In genomic region chr15:85166433-85166933, GRCm38 (mm10) we compare ENCODE assay signal across 10 mouse cellular contexts. TPM values are rescaled to one million over a fixed set of nuclear protein-coding genes. Genes with fewer than 3 reads are reported as not detected.
DNase-seq lines count a peak whose midpoint lies in the region; ATAC-seq lines count a peak whose summit lies in the region.
"Had no signal": no experiment of that assay in that cellular context is flagged by ENCODE, and none has a peak within 500 bp of the region (broad histone marks: within the 10 kb centered on the region; RNA-seq: fewer than 3 reads in every experiment).

No protein-coding gene starts in this region.

- WGBS in kidney, embryonic 16.5 days, result 52% methylated on average over 11 of the region's 11 CpGs
- 18% methylated on average over 11 of the region's 11 CpGs for WGBS in hindbrain, embryonic 14.5 days
- WGBS in neural tube, embryonic 13.5 days, result 17% methylated on average over 11 of the region's 11 CpGs
- WGBS in liver, embryonic 12.5 days (ENCODE audit: insufficient replicate concordance), result 41% methylated on average over 11 of the region's 11 CpGs

- ATAC-seq in kidney, embryonic 16.5 days (ENCODE audit: low FRiP score, low TSS enrichment), result no peak
- no peak; the same call in 1 of the 2 replicates for ATAC-seq in hindbrain, embryonic 14.5 days (ENCODE audit: low FRiP score)
- no peak; the same call in 1 of the 2 replicates for ATAC-seq in neural tube, embryonic 13.5 days (ENCODE audit: low read depth)
- ATAC-seq in liver, embryonic 12.5 days, result no peak

- H3K27me3 ChIP-seq in kidney, embryonic 16.5 days (ENCODE audit: insufficient read depth, low read length), result no peaks in the 10 kb centered on the region
- H3K27me3 ChIP-seq in hindbrain, embryonic 14.5 days (ENCODE audit: control insufficient read depth, insufficient read depth, low read length), result no peaks in the 10 kb centered on the region
- no peaks in the 10 kb centered on the region for H3K27me3 ChIP-seq in neural tube, embryonic 13.5 days
- H3K27me3 ChIP-seq in liver, embryonic 12.5 days (replicated peaks), result no peaks in the 10 kb centered on the region

- no peak overlapping the region for H3K4me3 ChIP-seq in kidney, embryonic 16.5 days (ENCODE audit: low read length)
- no peak overlapping the region for H3K4me3 ChIP-seq in hindbrain, embryonic 14.5 days (replicated peaks; ENCODE audit: low read length)
- no peak overlapping the region for H3K4me3 ChIP-seq in neural tube, embryonic 13.5 days
- H3K4me3 ChIP-seq in liver, embryonic 12.5 days, result no peak overlapping the region

- H3K9me3 ChIP-seq in kidney, embryonic 16.5 days (ENCODE audit: low read length), result no peaks in the 10 kb centered on the region
- no peaks in the 10 kb centered on the region for H3K9me3 ChIP-seq in hindbrain, embryonic 14.5 days (ENCODE audit: control insufficient read depth, low read length)
- H3K9me3 ChIP-seq in neural tube, embryonic 13.5 days, result no peaks in the 10 kb centered on the region
- H3K9me3 ChIP-seq in liver, embryonic 12.5 days (replicated peaks), result no peaks in the 10 kb centered on the region

- H3K36me3 ChIP-seq in kidney, embryonic 16.5 days (ENCODE audit: insufficient read depth, low read length), result no peaks in the 10 kb centered on the region
- no peaks in the 10 kb centered on the region for H3K36me3 ChIP-seq in hindbrain, embryonic 14.5 days (replicated peaks; ENCODE audit: control insufficient read depth, insufficient read depth)
- no peaks in the 10 kb centered on the region for H3K36me3 ChIP-seq in neural tube, embryonic 13.5 days
- H3K36me3 ChIP-seq in liver, embryonic 12.5 days, result no peaks in the 10 kb centered on the region

- DNase-seq in kidney, adult 11 months, result no peak
- DNase-seq in embryo, embryonic 11.5 days (ENCODE audit: low read depth, low spot score), result peak; percentile 45
- DNase-seq in hindbrain, embryonic 14.5 days (ENCODE audit: low spot score), result peak; percentile 41
- DNase-seq in cerebellum, adult 11 months, result no peak
- no peak for DNase-seq in layer of hippocampus, postnatal 25 days (ENCODE audit: extremely low spot score in 1 of 2, low spot score in 1 of 2)
- DNase-seq: heart, adult 11 months; kidney, postnatal 36 days had no signal

- H3K9ac ChIP-seq in kidney, embryonic 16.5 days (replicated peaks; ENCODE audit: low read length), result no peak overlapping the region; the same call in 1 of the 2 replicates
- H3K9ac ChIP-seq in hindbrain, embryonic 14.5 days, result peak overlapping the region; percentile 37; the same call in 1 of the 2 replicates
- H3K9ac ChIP-seq in neural tube, embryonic 13.5 days, result no peak overlapping the region
- no peak overlapping the region for H3K9ac ChIP-seq in liver, embryonic 12.5 days

- peak overlapping the region; percentile 15; the same call in 1 of the 2 replicates for H3K27ac ChIP-seq in kidney, embryonic 16.5 days (ENCODE audit: low read length)
- peak overlapping the region; percentile 27; the same call in 1 of the 2 replicates for H3K27ac ChIP-seq in hindbrain, embryonic 14.5 days
- H3K27ac ChIP-seq in neural tube, embryonic 13.5 days (replicated peaks), result peak overlapping the region; percentile 24
- H3K27ac ChIP-seq in liver, embryonic 12.5 days, result no peak overlapping the region

- H3K4me2 ChIP-seq in kidney, embryonic 16.5 days (replicated peaks; ENCODE audit: low read depth, low read length), result no peak overlapping the region
- H3K4me2 ChIP-seq in hindbrain, embryonic 14.5 days (replicated peaks), result 0 out of 2 replicates have a peak overlapping the region, but pooled peaks have one; percentile 17
- no peak overlapping the region for H3K4me2 ChIP-seq in neural tube, embryonic 13.5 days
- no peak overlapping the region for H3K4me2 ChIP-seq in liver, embryonic 12.5 days

- H3K4me1 ChIP-seq in kidney, embryonic 16.5 days (ENCODE audit: insufficient read depth, low read length), result peaks cover 22% of the 10 kb centered on the region
- peaks cover 16% of the 10 kb centered on the region; the same call in 1 of the 2 replicates for H3K4me1 ChIP-seq in hindbrain, embryonic 14.5 days (replicated peaks; ENCODE audit: control insufficient read depth, insufficient read depth, low read length)
- H3K4me1 ChIP-seq in neural tube, embryonic 13.5 days (replicated peaks), result peaks cover 14% of the 10 kb centered on the region
- no peaks in the 10 kb centered on the region for H3K4me1 ChIP-seq in liver, embryonic 12.5 days

RNA-seq across cellular contexts. Expression of gene Ribc2, which starts 34.6 kb away (rescaled TPM):
- polyA plus RNA-seq in kidney, embryonic 16.5 days (2015; fragmentation: Nextera tagmentation; extraction: Ambion mirVana), result 0.30 and 0.40 TPM in 2 replicates
- polyA plus RNA-seq in hindbrain, embryonic 14.5 days (2014; fragmentation: Nextera tagmentation; extraction: Ambion mirVana), result 0.48 and 1.1 TPM in 2 replicates
- polyA plus RNA-seq in neural tube, embryonic 13.5 days (2015; fragmentation: Nextera tagmentation; extraction: Ambion mirVana), result 0.34 and 0.57 TPM in 2 replicates
- polyA plus RNA-seq in liver, embryonic 12.5 days (2016; fragmentation: Nextera tagmentation; extraction: Ambion mirVana), result not detected in 2 replicates
- total RNA-seq in layer of hippocampus, postnatal 25 days (2021), result under 1 TPM in 1 of 2 experiments, not detected in 1; 0.52 TPM

RNA-seq across cellular contexts. Expression of gene Smc1b, which starts 34.7 kb away (rescaled TPM):
- 0.21 and 0.24 TPM in 2 replicates for polyA plus RNA-seq in kidney, embryonic 16.5 days (2015; fragmentation: Nextera tagmentation; extraction: Ambion mirVana)
- 0.08 TPM in 2 replicates for polyA plus RNA-seq in hindbrain, embryonic 14.5 days (2014; fragmentation: Nextera tagmentation; extraction: Ambion mirVana)
- polyA plus RNA-seq in neural tube, embryonic 13.5 days (2015; fragmentation: Nextera tagmentation; extraction: Ambion mirVana), result not detected in 2 replicates
- 0.18 and 0.31 TPM in 2 replicates for polyA plus RNA-seq in liver, embryonic 12.5 days (2016; fragmentation: Nextera tagmentation; extraction: Ambion mirVana)
- total RNA-seq in layer of hippocampus, postnatal 25 days (2021), result under 1 TPM in 1 of 2 experiments, not detected in 1; 0.16 TPM

RNA-seq across cellular contexts. Expression of gene Fbln1, which starts 39.3 kb away (rescaled TPM):
- 202 and 212 TPM in 2 replicates for polyA plus RNA-seq in kidney, embryonic 16.5 days (2015; fragmentation: Nextera tagmentation; extraction: Ambion mirVana)
- polyA plus RNA-seq in hindbrain, embryonic 14.5 days (2014; fragmentation: Nextera tagmentation; extraction: Ambion mirVana), result 51.0 and 54.2 TPM in 2 replicates
- 71.0 and 77.0 TPM in 2 replicates for polyA plus RNA-seq in neural tube, embryonic 13.5 days (2015; fragmentation: Nextera tagmentation; extraction: Ambion mirVana)
- 18.1 and 19.5 TPM in 2 replicates for polyA plus RNA-seq in liver, embryonic 12.5 days (2016; fragmentation: Nextera tagmentation; extraction: Ambion mirVana)
- total RNA-seq in layer of hippocampus, postnatal 25 days (2021), result 10 to 100 TPM; 11.3 to 13.5 TPM

Comparison
In these comparisons a context has a peak if more than half of its experiments do, and no peak if none do; other contexts are left out.
1. DNase-seq: peak in embryo, embryonic 11.5 days (single experiment) and hindbrain, embryonic 14.5 days (single experiment); none in kidney, adult 11 months (single experiment), cerebellum, adult 11 months (single experiment) and layer of hippocampus, postnatal 25 days (0 of 2).